Mouse (Mus musculus) adrenal gland, adult 18-20 months (tissue): Measurements from ENCODE around the gene Fcrla. TPM values are rescaled to one million over a fixed set of nuclear protein-coding genes. Genes with fewer than 3 reads are reported as not detected.

Source experiments
- DNase-seq, 2 experiments: peaks; one replicate each; pipeline ENCODE4 v3.0.0; 2021 to 2022; ENCODE audit warnings: low spot score in 2 of 2
- total RNA-seq, 2 experiments: library from RNA; stranded (reverse); gene quantifications; 1 replicate in 1 of 2; 2 replicates in 1 of 2; pipeline ENCODE4 v1.2.3; 2021

Fcrla gene
- total RNA-seq, 2 experiments from 2014 or later: 0.54 TPM; not detected in 1

GRCm38 (mm10) chr1:170932043-170932442 lies 4.7 kb upstream of the Fcrla start:
- no peak for DNase-seq

GRCm38 (mm10) chr1:170929245-170929644 lies 1.9 kb upstream of the Fcrla start:
- no peak for DNase-seq

- no peak for DNase-seq
Measured at GRCm38 (mm10) chr1:170928467-170928866, 1.1 kb upstream of the Fcrla start.

GRCm38 (mm10) chr1:170926941-170927340 lies 442 bp downstream of the Fcrla start:
- DNase-seq: no peak

- no peak for DNase-seq
Measured at GRCm38 (mm10) chr1:170924485-170924884, 2.9 kb downstream of the Fcrla start.

- DNase-seq: no peak
Measured at GRCm38 (mm10) chr1:170919308-170919707, 8.1 kb downstream of the Fcrla start.

- no peak for DNase-seq
Measured at GRCm38 (mm10) chr1:170915657-170916056, 11.7 kb downstream of the Fcrla start.

- DNase-seq: no peak
Measured at GRCm38 (mm10) chr1:170912891-170913615, 14.3 kb downstream of the Fcrla start, which contains the start of gene Fcrlb. TSS of gene Fcrlb (minus strand) at chr1:170912941.

GRCm38 (mm10) chr1:170911907-170912660 lies 15.3 kb downstream of the Fcrla start:
- DNase-seq: no peak

- DNase-seq: no peak
Measured at GRCm38 (mm10) chr1:170908341-170908740, 19.0 kb downstream of the Fcrla start.

- peak; percentile 35 to 38 for DNase-seq
Measured at GRCm38 (mm10) chr1:170907456-170908191, 19.8 kb downstream of the Fcrla start.

- no peak for DNase-seq
Measured at GRCm38 (mm10) chr1:170907111-170907455, 20.3 kb downstream of the Fcrla start.

- DNase-seq: no peak
Measured at GRCm38 (mm10) chr1:170903485-170903884, 23.9 kb downstream of the Fcrla start.

- DNase-seq: peak; percentile 89 to 91
Measured at GRCm38 (mm10) chr1:170901536-170902238, 25.7 kb downstream of the Fcrla start.

GRCm38 (mm10) chr1:170900799-170901467 lies 26.4 kb downstream of the Fcrla start:
- peak; percentile 46 to 48 for DNase-seq

- no peak for DNase-seq
Measured at GRCm38 (mm10) chr1:170898413-170899075, 28.8 kb downstream of the Fcrla start.

GRCm38 (mm10) chr1:170896651-170897281 lies 30.6 kb downstream of the Fcrla start:
- DNase-seq: no peak

- DNase-seq: no peak
Measured at GRCm38 (mm10) chr1:170894603-170895602, 32.5 kb downstream of the Fcrla start.
